Mouse (Mus musculus): ENCODE data around the gene Il27ra. TPM values are rescaled to one million over a fixed set of nuclear protein-coding genes. Genes with fewer than 3 reads are reported as not detected.
"Not testable (repeated sequence)": the region's sequence is repeated elsewhere in the genome, so short reads cannot be mapped to it uniquely, and the experiment has no call there.

Gene Il27ra
- total RNA-seq, 2 experiments from 2014 or later, result 0.63 to 1.4 TPM

DNA sequence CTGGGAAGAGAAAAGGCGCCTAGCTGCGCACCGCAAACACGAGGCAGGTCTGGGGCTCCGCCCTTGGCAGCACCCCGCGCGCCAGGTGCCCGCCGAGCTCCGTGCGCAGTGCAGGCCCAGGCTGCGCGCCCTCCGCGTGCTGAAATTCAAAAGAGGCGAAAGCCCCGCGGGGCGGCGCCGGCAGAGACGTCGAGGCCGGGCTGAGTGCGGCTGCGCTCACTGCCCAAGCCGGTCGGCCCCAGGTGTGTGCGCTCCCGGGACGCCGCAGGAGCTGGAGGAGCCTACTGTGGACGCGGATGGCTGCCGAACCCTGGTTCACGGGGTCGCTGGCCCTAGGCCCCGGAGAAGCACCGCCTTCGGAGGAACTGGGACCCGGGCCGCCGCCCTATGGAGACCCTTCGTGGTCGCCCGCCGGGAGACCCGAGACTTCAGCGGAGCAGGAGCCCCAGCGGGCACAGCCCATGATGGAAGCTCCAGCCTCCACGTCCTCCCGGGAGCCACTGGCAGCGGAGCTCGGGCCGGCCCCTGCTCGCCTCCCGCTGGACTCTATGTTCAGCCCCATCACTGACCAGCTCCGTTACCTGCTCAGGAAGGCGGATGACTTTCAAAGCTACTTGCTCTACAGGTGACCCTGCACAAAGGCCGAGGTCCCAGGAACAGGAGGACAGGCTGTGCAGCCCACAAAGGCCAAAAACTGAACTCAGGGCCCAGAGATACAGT lies 40.9 kb downstream of the Il27ra start, which contains the start of gene 1700067K01Rik:
Gene 1700067K01Rik, plus strand, starts transcription at position 222 of the 720 bp plus-strand sequence.
- intact Hi-C loops (cut with DNase I), result no loop called here
- no peak for DNase-seq (ENCODE audit: low spot score in 2 of 2)

DNA sequence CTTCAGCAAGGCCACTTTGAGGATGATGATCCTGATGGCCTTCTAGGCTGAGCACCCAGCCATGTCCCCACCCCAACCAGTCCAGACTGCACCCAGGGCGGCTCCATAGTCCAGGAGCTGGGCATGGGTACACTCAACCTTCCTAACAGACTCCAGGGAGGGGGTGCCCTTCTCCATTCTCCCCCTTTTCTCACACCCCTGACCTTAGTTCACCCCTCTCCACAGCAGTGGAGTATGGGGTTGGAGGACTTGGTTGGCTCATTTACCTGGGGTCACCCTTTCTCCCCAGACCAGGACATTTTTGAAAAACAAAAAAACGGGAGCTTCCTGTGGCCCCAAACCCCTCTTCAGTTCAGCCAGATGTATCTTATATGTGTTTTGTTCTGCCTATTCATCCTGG lies 42.6 kb downstream of the Il27ra start:
- intact Hi-C loops (cut with DNase I), result no loop called here
- no peak for DNase-seq (ENCODE audit: low spot score in 2 of 2)

DNA sequence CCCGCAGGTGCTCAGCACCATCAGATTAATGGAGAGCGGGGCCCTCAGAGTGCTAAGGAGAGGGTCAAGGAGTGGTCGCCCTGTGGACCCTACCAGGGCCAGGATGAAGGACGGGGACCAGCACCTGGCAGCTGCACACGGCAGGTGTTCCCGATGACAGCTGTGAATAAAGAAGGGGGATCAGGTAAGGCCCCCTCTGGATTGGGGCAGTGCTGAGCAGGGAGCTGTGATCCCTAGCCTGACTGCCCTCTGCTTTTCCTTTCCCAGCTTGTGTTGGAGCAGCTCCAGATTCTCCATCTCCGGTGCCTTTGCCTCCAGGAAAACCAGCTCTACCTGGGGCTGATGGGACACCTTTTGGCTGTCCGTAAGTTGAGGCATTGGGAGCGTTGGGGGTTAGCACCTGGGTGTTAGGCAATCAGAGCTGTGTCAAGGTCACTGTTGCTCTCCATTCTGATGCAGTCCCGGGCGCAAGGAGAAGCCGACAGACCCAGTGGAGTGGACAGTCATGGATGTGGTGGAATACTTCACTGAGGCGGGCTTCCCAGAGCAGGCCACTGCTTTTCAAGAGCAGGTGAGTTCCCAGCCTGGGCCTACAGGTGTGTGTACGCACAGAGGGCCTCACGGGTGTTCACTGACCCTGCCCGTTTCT lies 43.2 kb downstream of the Il27ra start:
- intact Hi-C loops (cut with DNase I), result no loop called here
- DNase-seq (ENCODE audit: low spot score in 2 of 2), result no peak

DNA sequence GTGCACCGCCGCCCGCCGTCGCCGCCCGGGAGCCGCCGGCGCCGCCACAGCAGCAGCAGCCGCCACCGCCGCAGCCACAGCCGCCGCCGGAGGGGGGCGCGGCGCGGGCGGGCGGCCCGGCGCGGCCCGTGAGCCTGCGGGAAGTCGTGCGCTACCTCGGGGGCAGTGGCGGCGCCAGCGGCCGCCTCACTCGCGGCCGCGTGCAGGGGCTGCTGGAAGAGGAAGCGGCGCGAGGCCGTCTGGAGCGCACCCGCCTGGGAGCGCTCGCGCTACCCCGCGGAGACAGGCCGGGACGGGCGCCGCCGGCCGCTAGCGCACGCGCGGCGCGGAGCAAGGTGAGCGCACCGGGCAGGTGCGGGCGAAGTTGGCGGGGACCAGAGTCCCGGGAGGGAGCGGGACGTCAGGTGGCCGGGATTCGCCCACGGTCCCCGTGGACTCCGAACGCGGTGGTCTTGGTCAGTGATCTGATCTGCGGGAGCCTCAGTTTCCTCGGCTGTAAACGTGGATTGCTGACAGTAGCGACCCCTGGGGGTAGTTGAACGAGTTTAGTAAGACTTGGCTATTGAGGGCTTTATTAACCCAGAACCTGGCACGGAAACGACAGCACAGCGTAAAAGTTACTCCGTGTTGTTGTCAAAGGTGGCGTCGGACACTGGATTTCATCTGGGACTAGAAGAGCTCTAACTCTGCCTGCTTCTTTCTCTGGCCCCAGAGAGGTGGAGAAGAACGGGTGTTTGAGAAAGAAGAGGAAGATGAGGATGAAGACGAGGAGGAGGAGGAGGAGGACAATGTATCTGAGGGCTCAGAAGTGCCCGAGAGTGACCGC lies 43.9 kb downstream of the Il27ra start:
- intact Hi-C loops (cut with DNase I), result no loop called here
- peak in 1 of 2 experiments; percentile 56 for DNase-seq (ENCODE audit: low spot score in 2 of 2)

DNA sequence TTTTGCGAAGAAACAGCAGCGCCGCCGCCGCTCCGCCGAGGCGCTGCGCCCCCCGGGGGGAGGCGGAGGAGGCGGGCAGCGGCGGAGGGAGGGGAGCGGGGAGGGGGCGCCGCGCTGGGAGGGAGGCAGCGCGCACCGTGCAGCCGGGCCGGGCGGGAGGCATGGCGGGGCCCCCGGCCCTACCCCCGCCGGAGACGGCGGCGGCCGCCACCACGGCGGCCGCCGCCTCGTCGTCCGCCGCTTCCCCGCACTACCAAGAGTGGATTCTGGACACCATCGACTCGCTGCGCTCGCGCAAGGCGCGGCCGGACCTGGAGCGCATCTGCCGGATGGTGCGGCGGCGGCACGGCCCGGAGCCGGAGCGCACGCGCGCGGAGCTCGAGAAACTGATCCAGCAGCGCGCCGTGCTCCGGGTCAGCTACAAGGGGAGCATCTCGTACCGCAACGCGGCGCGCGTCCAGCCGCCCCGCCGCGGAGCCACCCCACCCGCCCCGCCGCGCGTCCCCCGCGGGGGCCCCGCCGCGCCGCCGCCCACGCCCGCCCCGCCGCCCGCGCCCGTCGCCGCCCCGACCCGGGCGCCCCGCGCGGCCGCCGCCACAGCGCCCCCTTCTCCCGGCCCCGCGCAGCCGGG lies 44.8 kb downstream of the Il27ra start, which contains the start of gene Samd1:
Gene Samd1, plus strand, starts transcription at position 162 of the 631 bp plus-strand sequence.
- intact Hi-C loops (cut with DNase I), result no loop called here
- peak in 1 of 2 experiments; percentile 70 for DNase-seq (ENCODE audit: low spot score in 2 of 2)

DNA sequence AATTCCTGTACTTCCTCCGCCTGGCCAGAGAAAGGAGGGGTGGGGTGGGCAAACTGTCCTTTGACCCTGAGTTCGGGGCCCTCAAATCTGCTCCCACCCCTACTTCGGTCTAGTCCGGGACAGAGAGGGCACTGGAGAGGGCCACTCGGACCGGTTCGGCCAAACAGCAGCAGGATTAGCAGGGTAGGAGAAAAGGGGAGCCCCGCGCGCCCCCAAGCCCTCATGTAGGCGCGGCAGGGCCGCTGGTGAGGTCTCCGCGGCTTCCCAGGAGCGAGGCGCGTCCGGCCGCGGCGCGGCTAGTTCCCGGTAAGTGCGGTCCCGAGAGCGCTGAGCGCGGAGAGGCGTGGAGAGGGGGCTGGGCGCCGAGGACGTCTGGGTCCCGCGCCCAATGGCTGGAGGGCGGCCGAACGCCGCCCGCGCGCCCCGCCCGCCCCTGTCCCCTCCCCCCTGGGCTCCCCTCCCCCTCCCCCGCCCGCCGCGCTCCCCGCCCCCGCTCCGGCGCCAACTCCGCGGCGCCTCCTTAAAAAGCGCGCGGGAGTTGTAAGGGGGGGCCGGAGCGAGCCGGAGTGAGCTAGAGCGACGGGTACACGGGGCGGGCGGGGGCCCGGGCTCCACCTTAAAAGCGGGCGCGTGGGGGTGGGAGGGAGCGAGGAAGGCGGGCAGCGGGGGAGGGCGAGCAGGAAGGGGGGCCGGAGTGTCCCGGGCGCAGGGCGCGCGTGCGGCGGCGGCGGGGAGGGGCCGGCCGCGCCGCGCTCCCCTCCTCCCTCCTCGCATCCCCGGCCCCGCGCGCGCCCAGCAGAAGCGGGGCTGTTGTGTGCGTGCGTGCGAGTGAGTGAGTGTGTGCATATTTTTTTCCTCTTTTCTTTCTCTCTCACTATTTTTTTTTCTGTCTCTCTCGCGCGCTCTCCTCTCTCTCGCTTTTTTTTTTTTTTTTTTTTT lies 45.6 kb downstream of the Il27ra start:
- peak; percentile 73 to 76 for DNase-seq (ENCODE audit: low spot score in 2 of 2)
- intact Hi-C loops (cut with DNase I), result no loop called here

DNA sequence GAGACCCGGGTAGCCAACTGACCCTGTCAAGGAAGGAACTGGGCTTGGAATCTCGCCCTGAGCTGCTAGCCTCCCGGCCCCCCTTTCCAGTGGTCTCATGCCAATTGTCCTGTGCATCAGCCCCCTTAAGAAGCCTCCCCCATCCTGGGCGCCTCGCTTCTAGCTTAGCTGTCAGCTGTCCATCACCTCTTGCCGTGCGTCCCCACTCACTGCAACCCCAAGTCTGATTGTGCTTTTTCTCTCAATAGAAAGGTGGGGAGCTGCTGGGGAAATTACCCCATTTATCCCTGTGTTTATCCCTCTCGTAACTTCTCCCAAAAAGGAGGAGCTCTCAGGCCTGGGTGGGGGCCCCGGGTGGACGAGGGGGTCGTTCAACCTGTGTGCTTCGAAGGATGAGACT lies 46.4 kb downstream of the Il27ra start:
- intact Hi-C loops (cut with DNase I), result no loop called here
- DNase-seq (ENCODE audit: low spot score in 2 of 2), result no peak

DNA sequence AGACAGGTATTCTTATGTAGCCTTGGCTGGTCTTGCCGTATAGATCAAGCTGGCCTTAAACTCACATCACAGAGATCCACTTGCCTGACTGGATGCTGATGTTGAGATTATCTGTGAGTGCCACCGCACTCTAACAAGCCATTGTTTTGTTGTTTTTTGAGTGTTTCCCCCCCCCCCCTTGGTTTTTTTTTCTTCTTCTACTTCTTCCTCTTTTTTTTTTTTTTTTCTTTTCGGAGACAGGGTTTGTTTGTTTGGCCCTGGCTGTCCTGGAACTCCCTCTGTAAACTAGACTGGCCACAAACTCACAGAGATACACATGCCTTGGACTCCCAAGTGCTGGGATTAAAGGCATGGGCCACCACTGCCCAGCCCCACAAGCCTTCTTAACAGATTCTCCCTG lies 48.4 kb downstream of the Il27ra start:
- DNase-seq (ENCODE audit: low spot score in 2 of 2), result no peak
- intact Hi-C loops (cut with DNase I), result no loop called here

DNA sequence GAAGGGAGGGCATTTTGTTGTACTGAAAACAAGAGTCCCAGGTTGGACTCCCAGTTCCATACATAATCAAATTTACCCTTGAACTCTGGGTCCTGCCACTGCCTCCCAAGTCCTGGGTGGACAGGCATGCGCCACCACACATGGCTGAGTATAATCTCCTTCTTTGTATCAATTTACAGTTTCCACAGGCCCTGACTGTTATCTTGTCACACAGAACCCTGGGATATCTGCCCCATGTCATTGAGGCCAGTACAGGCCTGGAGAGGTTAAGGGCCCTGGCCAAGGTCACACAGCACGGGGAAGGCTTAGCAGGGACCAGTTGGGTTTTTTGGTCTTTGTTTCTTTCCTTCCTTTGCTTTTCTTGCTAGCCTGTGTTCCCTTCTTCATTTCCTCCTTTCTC lies 49.9 kb downstream of the Il27ra start:
- intact Hi-C loops (cut with DNase I), result no loop called here
- no peak for DNase-seq (ENCODE audit: low spot score in 2 of 2)

DNA sequence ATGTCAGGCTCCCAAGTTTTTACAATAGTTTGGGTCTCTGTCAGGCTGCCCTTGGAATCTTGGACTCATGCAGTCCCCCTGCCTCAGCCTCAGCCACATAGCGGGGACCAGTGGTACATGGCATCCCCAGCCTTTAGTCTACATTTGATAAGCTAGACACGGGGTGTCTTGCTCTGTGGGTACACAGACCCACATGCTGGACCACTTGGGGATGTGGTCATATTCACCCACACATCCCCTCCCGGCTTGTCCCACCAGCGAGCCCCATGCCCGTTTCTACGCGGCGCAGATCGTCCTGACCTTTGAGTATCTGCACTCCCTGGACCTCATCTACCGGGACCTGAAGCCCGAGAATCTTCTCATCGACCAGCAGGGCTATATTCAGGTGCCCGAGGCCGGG lies 52.2 kb downstream of the Il27ra start:
- intact Hi-C loops (cut with DNase I), result no loop called here
- DNase-seq (ENCODE audit: low spot score in 2 of 2), result no peak

DNA sequence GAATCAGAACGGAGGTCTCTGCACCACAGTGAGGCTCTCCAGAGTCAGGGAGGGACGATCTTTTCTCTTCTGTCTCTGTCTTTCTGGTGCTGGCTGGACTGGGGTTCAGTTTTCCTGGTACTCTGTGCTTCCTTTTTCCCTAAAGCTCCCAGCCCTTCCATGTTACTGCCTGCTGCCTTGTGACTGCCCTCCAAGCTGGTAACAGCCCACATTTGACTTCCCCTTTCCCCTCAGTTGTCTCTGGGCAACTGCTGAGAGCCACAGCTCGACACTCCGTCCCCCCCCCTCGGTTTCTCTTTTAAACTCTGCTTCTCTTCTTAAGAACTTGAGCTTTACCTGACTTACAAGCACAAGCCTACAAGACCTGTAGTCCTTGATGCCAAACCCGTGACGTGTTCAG lies 53.1 kb downstream of the Il27ra start:
- intact Hi-C loops (cut with DNase I), result no loop called here
- DNase-seq (ENCODE audit: low spot score in 2 of 2), result no peak

DNA sequence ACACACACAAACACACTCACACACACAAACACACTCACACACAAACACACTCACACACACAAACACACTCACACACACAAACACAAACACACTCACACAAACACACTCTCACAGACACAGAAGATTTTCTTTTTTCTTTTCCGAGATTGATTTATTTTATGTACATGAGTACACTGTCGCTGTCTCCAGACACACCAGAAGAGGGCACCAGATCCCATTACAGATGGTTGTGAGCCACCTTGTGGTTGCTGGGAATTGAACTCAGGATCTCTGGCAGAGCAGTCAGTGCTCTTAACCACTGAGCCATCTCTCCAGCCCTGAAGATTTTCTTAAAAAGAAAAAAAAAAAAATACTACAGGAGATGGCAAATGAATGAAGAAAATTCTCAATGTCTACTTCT lies 59.2 kb downstream of the Il27ra start:
- DNase-seq (ENCODE audit: low spot score in 2 of 2); intact Hi-C loops (cut with DNase I): not testable (repeated sequence)

DNA sequence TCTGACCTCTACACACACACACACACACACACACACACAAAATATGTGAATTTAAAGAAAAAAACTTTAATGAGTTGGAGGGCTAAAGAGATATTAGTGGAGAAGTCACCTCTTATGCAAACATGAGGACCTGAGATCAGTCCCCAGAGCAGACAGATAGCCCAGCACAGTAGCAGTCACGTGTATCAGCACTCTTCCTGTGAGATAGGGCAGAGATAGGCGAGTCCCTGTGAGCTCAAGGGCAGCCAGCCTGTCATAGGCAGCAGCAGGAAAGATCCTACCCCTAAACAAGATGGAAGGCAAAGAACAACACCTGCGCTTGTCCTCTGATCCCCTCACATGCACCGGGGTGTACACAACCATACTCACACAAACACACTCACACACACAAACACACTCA lies 59.9 kb downstream of the Il27ra start:
- intact Hi-C loops (cut with DNase I), result no loop called here
- DNase-seq (ENCODE audit: low spot score in 2 of 2), result no peak

DNA sequence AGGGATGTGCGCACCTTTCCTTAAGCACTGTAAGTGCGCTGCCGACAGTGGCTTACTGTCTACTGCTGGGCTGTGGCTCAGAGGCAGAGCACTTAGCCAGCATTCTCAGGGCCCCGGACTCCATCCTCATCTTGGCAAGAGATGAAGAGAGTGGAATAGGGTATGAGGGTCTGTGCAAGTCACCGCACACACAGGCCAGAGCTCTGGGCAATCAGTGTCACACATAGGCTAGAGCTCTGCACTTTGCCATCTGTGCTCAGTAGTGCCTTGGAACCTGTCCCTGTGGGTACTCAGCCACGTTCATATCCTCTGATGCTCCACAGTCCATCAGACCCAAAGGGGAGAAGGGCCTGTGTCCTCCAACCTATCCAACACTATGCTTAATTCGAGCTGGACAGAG lies 60.9 kb downstream of the Il27ra start:
- intact Hi-C loops (cut with DNase I), result no loop called here
- no peak for DNase-seq (ENCODE audit: low spot score in 2 of 2)

DNA sequence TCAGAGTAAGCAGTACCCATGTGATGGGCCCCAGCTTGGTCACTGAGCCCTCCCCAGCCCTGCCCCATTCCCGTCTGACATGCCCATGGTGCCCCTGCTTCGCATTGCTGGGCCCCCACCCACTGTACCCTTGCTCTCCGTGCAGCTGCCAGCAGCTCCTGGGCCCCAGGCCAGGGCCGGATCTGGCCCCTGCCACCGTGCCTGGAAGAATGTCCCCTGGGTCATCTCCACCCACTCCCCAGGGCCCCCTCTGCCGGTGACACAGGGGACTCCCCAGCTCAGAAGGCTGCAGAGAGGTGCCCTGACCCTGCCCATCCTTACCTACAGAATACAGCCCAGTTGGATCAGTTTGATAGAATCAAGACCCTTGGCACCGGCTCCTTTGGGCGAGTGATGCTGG lies 61.5 kb downstream of the Il27ra start:
- DNase-seq (ENCODE audit: low spot score in 2 of 2), result no peak
- intact Hi-C loops (cut with DNase I), result loop anchor here (1.0 kb wide), 1 partner anchor 28 kb away; no protein-coding TSS in a partner anchor
